Mouse (Mus musculus) ES-Bruce4 (cell line): ENCODE measurements around the gene Spata31d1d. TPM values are rescaled to one million over a fixed set of nuclear protein-coding genes. Genes with fewer than 3 reads are reported as not detected.

Experiments used
- H3K27ac ChIP-seq: 2 replicates; pipeline ENCODE4 v1.5.1; 2012; ENCODE audit warnings: low read length, inconsistent platforms; ENCODE audit not compliant: insufficient read depth
- H3K27me3 ChIP-seq: 2 replicates; pipeline ENCODE4 v1.6.1; 2012; ENCODE audit warnings: mild to moderate bottlenecking, low read length, inconsistent platforms; ENCODE audit not compliant: control insufficient read depth, poor library complexity, insufficient read depth, severe bottlenecking
- H3K36me3 ChIP-seq: 2 replicates; pipeline ENCODE4 v1.6.1; 2012; ENCODE audit warnings: inconsistent platforms, mild to moderate bottlenecking, low read length, moderate library complexity; ENCODE audit not compliant: control insufficient read depth, poor library complexity, insufficient read depth, severe bottlenecking
- H3K4me1 ChIP-seq: one replicate; pipeline ENCODE4 v1.8.1; 2011; ENCODE audit warnings: low read length; ENCODE audit not compliant: control insufficient read depth, insufficient read depth
- H3K4me3 ChIP-seq: 2 replicates; pipeline ENCODE4 v1.5.1; 2011; ENCODE audit warnings: low read depth, mild to moderate bottlenecking, low read length
- H3K9ac ChIP-seq: 2 replicates; pipeline ENCODE4 v1.6.1; 2012; ENCODE audit warnings: low read depth, mild to moderate bottlenecking, inconsistent platforms; ENCODE audit not compliant: poor library complexity, severe bottlenecking
- H3K9me3 ChIP-seq: replicated peaks from 2 replicates; pipeline ENCODE4 v1.6.1; 2012; ENCODE audit warnings: mild to moderate bottlenecking, low read length, inconsistent platforms; ENCODE audit not compliant: control insufficient read depth, poor library complexity, insufficient read depth, severe bottlenecking
- CTCF ChIP-seq: IDR thresholded peaks from one replicate; pipeline ENCODE4 v1.8.1; 2011; ENCODE audit warnings: low read depth, low read length
- EP300 ChIP-seq: IDR thresholded peaks from 2 replicates; pipeline ENCODE4 v1.6.1; 2011; ENCODE audit warnings: low read depth, low read length; ENCODE audit not compliant: insufficient read depth
- POLR2A ChIP-seq: IDR thresholded peaks from one replicate; pipeline ENCODE4 v1.8.1; 2011; ENCODE audit warnings: low read length; ENCODE audit not compliant: insufficient read depth
- polyA plus RNA-seq: library from polyadenylated mRNA; stranded (reverse); fragments of >200 nt; gene quantifications from 2 replicates; pipeline ENCODE4 v1.2.4, GENCODE M21; 2011; ENCODE audit warnings: low read depth; ENCODE audit not compliant: missing spikeins, insufficient read depth, insufficient read length

Gene Spata31d1d
- polyA plus RNA-seq, 1 experiment: not detected

GRCm38 (mm10) chr13:59685236-59685635 is 46.3 kb downstream of the Spata31d1d start:
- Histone ChIP-seq H3K9ac (no peak overlapping the region), H3K27ac (peak overlapping the region; percentile 41), H3K36me3 (no peaks in the 10 kb centered on the region), H3K27me3 (no peaks in the 10 kb centered on the region), H3K9me3 (no peaks in the 10 kb centered on the region), H3K4me3 (no peak overlapping the region), H3K4me1 (no peaks in the 10 kb centered on the region)
- TF ChIP-seq EP300 (no peak), POLR2A (no peak), CTCF (no peak)

DNA sequence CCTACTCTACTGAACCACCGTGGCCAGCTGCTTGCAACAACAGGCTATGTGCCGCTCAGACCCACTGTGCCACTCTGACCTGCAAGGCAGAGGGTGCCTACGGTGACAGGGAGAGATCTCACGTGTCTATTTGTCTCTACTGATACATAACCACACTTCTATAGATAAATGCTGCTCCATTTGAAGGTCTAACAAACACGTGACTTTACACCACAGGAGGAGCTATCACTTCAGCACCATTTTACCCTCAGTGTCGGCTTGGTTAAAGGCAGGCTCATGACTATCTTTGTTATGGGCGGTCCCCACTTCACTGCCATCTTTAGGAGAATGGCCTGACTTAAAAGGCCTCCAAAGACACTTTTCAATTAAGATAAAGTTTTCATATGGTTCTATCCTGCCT is 48.9 kb downstream of the Spata31d1d start:
- Histone ChIP-seq H3K9me3 (no peaks in the 10 kb centered on the region), H3K27ac (no peak overlapping the region), H3K4me1 (peaks cover 1% of the 10 kb centered on the region), H3K9ac (no peak overlapping the region), H3K27me3 (no peaks in the 10 kb centered on the region), H3K36me3 (no peaks in the 10 kb centered on the region), H3K4me3 (no peak overlapping the region)
- TF ChIP-seq EP300: no peak
- TF ChIP-seq CTCF: no peak
- no peak for TF ChIP-seq POLR2A

DNA sequence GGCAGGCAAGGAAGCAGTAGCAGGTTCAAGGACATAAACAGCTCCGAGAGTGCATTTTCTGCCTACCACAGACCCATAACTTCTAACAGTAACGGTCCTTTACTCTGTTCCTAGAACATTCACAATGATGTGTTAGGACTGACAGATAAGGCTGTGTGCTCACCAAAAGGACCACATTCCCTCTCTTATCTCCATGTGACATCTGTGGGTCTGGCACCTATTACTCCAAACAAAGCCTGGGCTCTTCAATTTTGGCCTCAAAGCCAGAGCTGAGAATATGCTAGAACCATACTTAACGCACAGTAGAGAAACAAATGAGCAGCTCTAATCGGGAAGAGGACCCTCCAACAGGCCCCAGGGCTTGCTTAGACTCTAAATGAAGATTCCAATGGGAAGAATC is 51.6 kb downstream of the Spata31d1d start:
- peak overlapping the region; percentile 52 for H3K27ac ChIP-seq
- TF ChIP-seq POLR2A (no peak), CTCF (no peak), EP300 (no peak)
- no peaks in the 10 kb centered on the region for H3K36me3 ChIP-seq
- peak overlapping the region; percentile 36; the same call in 1 of the 2 replicates for H3K4me3 ChIP-seq
- peak overlapping the region; percentile 48; the same call in 1 of the 2 replicates for H3K9ac ChIP-seq
- H3K4me1 ChIP-seq: peaks cover 1% of the 10 kb centered on the region
- H3K9me3 ChIP-seq: no peaks in the 10 kb centered on the region
- no peaks in the 10 kb centered on the region for H3K27me3 ChIP-seq

- Histone ChIP-seq H3K27me3 (no peaks in the 10 kb centered on the region), H3K4me1 (peaks cover 1% of the 10 kb centered on the region), H3K9me3 (no peaks in the 10 kb centered on the region), H3K4me3 (peak overlapping the region; percentile 36), H3K36me3 (no peaks in the 10 kb centered on the region), H3K9ac (0 out of 2 replicates have a peak overlapping the region, but pooled peaks have one; percentile 48), H3K27ac (peak overlapping the region; percentile 69)
- no peak for TF ChIP-seq POLR2A
- 0 out of 2 replicates have a peak, but pooled peaks have one; percentile 26 for TF ChIP-seq EP300
Measured at GRCm38 (mm10) chr13:59679306-59679705, 52.2 kb downstream of the Spata31d1d start.

DNA sequence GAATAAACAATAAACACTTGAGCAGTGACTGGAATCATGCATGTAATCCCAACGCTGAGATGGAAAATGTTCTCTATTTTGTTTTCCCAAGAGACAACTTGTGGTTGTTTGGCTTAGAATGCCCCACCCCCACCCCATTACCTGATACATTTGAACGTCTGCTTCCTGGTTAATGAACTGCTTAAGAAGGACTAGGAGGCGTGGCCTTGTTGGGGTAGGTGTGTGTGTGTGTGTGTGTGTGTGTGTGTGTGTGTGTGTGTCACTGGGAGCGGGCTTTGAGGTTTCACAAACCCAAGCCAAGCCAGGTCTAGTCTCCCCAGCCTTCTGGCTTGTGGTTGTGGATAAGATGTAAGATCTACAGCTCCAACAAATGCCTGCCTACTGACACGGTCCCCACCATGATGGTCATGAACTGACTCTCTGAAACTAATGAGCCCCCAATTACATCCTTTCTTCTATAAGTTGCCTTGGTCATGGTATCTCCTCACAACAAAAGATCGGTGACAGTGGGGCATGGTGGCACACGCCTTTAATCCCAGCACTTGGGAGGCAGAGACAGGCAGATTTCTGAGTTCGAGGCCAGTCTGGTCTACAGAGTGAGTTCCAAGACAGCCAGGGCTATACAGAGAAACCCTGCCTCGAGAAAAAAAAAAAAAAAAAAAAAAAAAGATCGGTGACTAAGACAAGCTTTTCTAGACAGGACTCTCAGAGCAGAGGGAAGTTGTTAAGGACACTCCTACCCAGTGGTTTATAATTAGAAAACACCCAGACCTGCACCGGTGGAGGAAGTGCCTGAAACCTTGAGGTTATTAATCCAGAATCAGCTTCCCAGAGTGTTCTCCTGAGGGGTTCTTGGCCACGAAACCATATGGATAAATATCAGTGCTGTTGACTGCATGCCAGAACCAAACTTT is 55.0 kb downstream of the Spata31d1d start:
- Histone ChIP-seq H3K4me1 (peaks cover 4% of the 10 kb centered on the region), H3K9ac (no peak overlapping the region), H3K4me3 (no peak overlapping the region), H3K27ac (no peak overlapping the region), H3K36me3 (peaks cover 4% of the 10 kb centered on the region), H3K27me3 (no peaks in the 10 kb centered on the region), H3K9me3 (no peaks in the 10 kb centered on the region)
- TF ChIP-seq CTCF (no peak), EP300 (no peak), POLR2A (no peak)

Other genes with a start within 250 kb of the Spata31d1d start
- gene Agtpbp1, start 146.5 kb downstream of the Spata31d1d start, polyA plus RNA-seq: 26.5 and 27.9 TPM in 2 replicates
- gene Naa35, start 146.5 kb downstream of the Spata31d1d start, polyA plus RNA-seq: 103 and 143 TPM in 2 replicates
- gene Golm1, start 55.9 kb downstream of the Spata31d1d start, polyA plus RNA-seq: 54.9 and 58.3 TPM in 2 replicates
- gene 4921517D22Rik, start 37.6 kb downstream of the Spata31d1d start, polyA plus RNA-seq: not detected in 2 replicates
- gene Spata31d1a, start 21.4 kb downstream of the Spata31d1d start, polyA plus RNA-seq: 0.40 and 1.1 TPM in 2 replicates
- 0.37 TPM in 1 of 2 replicates, not detected in the other for gene Spata31d1b, start 19.5 kb downstream of the Spata31d1d start, polyA plus RNA-seq
- gene 1700014D04Rik, start 15.0 kb upstream of the Spata31d1d start, polyA plus RNA-seq: 0.58 and 0.61 TPM in 2 replicates
- 42.0 and 42.1 TPM in 2 replicates for gene Isca1, start 38.1 kb upstream of the Spata31d1d start, polyA plus RNA-seq
- not detected in 2 replicates for gene Gm49354, start 50.5 kb upstream of the Spata31d1d start, polyA plus RNA-seq
- 87.9 and 99.1 TPM in 2 replicates for gene Tut7, start 91.4 kb upstream of the Spata31d1d start, polyA plus RNA-seq